Mouse (Mus musculus) kidney, adult 2 months (tissue): ENCODE data around the gene Insr.

ENCODE experiments used
- CTCF ChIP-seq: fragments of 200-500 bp; conservative IDR thresholded peaks from 2 replicates; pipeline ENCODE4 v1.5.1; 2011; ENCODE audit warnings: low read depth, mild to moderate bottlenecking, control low read depth, low read length, moderate library complexity, mixed read lengths; ENCODE audit not compliant: insufficient read depth, insufficient read length
- POLR2A ChIP-seq: fragments of 200-500 bp; IDR thresholded peaks from one replicate; pipeline ENCODE4 v1.6.1; 2011; ENCODE audit warnings: low read depth, low read length, control low read depth

GRCm38 (mm10) chr8:3220502-3220901, 58.9 kb downstream of the Insr start:
- TF ChIP-seq CTCF (no peak), POLR2A (no peak)
